Mouse (Mus musculus): Measurements from ENCODE around the gene Lrrc58.

DNA sequence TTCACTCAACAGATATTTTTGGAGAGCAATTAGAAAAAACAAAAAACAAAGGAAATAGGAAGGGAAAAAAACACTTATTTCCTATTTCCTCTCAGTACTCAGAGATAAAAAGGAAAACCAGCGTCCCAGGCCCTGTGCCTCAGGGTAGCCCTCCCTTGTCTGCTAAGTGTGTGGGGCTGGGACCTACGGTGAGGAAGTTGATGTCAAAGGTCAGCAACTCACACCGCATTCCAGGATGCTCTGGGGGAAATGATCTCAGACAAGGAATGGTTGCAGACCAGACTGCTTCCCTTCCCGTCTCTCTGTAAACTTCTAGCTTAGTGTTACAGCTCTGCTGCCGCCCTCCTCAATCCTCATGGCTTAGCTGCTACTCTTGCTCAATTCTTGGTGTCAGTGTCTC, 16.8 kb upstream of the Lrrc58 start:
- TF ChIP-seq CTCF (IDR thresholded peaks at IDR 0.05; ENCODE audit: low read depth), result no peak
- no peak for TF ChIP-seq EP300 (optimal IDR thresholded peaks at IDR 0.05)
